Mouse (Mus musculus) CH12.LX (cell line): ENCODE measurements around the gene Gkn2. TPM values are rescaled to one million over a fixed set of nuclear protein-coding genes. Genes with fewer than 3 reads are reported as not detected.

Source experiments
- polyA plus RNA-seq: library from polyadenylated mRNA; unstranded; fragments of >175 nt; gene quantifications from 2 replicates; pipeline ENCODE4 v1.2.1, GENCODE M21; 2012; ENCODE audit warnings: low read depth; ENCODE audit not compliant: insufficient read length
- total RNA-seq, 2 experiments: library from RNA; depleted of rRNA; stranded (reverse); fragments of 300-350 nt in 1 of 2; fragments of >200 nt in 1 of 2; gene quantifications; 2 replicates each; pipeline ENCODE4 v1.2.3; 2012 to 2014

The Gkn2 gene
- total and polyA plus RNA-seq, 3 experiments = not detected

Other genes starting within 250 kb of the Gkn2 start
- 0.08 and 0.21 TPM in 2 replicates for gene Antxr1, start 37.5 kb upstream of the Gkn2 start, total RNA-seq (2012; rRNA removed)
- gene Antxr1, start 37.5 kb upstream of the Gkn2 start, total RNA-seq (2014; rRNA removed) = 0.16 TPM in 2 replicates
- 0.23 and 0.61 TPM in 2 replicates for gene Antxr1, start 37.5 kb upstream of the Gkn2 start, polyA plus RNA-seq
- gene Gkn1, start 22.4 kb upstream of the Gkn2 start, total RNA-seq (2012; rRNA removed) = not detected in 2 replicates
- gene Gkn1, start 22.4 kb upstream of the Gkn2 start, total RNA-seq (2014; rRNA removed) = not detected in 2 replicates
- not detected in 2 replicates for gene Gkn1, start 22.4 kb upstream of the Gkn2 start, polyA plus RNA-seq
- gene Gkn3, start 15.6 kb downstream of the Gkn2 start, total RNA-seq (2012; rRNA removed) = not detected in 2 replicates
- gene Gkn3, start 15.6 kb downstream of the Gkn2 start, total RNA-seq (2014; rRNA removed) = 0.42 TPM in 1 of 2 replicates, not detected in the other
- gene Gkn3, start 15.6 kb downstream of the Gkn2 start, polyA plus RNA-seq = not detected in 2 replicates
- not detected in 2 replicates for gene Bmp10, start 55.6 kb downstream of the Gkn2 start, total RNA-seq (2012; rRNA removed)
- gene Bmp10, start 55.6 kb downstream of the Gkn2 start, total RNA-seq (2014; rRNA removed) = not detected in 2 replicates
- gene Bmp10, start 55.6 kb downstream of the Gkn2 start, polyA plus RNA-seq = not detected in 2 replicates
- gene Arhgap25, start 159.9 kb downstream of the Gkn2 start, total RNA-seq (2012; rRNA removed) = 9.3 and 11.7 TPM in 2 replicates
- 11.2 and 12.5 TPM in 2 replicates for gene Arhgap25, start 159.9 kb downstream of the Gkn2 start, total RNA-seq (2014; rRNA removed)
- 16.5 TPM in 2 replicates for gene Arhgap25, start 159.9 kb downstream of the Gkn2 start, polyA plus RNA-seq
- 0.08 TPM in 2 replicates for gene Prokr1, start 217.4 kb downstream of the Gkn2 start, total RNA-seq (2012; rRNA removed)
- gene Prokr1, start 217.4 kb downstream of the Gkn2 start, total RNA-seq (2014; rRNA removed) = not detected in 2 replicates
- gene Prokr1, start 217.4 kb downstream of the Gkn2 start, polyA plus RNA-seq = 0.14 TPM in 1 of 2 replicates, not detected in the other